Mouse (Mus musculus): Measurements from ENCODE around the gene Iqgap3. TPM values are rescaled to one million over a fixed set of nuclear protein-coding genes. Genes with fewer than 3 reads are reported as not detected.

Gene Iqgap3
- polyA plus RNA-seq, 1 experiment from 2014 or later = 32.3 TPM

DNA sequence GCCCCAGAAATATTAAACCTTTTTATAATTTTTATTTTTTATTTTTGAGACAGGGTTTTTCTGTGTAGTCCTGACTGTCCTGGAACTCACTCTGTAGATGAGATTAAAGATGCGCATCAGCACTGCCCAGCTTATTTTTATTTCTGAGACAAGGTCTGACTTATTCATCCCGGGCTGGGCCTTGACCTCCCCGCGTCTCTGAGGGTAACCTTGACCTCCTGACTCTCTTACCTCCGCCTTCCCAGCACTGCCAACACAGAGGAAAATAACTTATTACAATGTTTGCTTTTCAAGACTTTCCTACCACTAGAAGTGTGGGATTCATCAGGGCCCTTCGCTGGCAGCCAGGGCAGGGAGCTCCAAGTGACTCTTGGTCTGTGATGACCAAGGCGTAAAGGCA is 44.4 kb downstream of the Iqgap3 start:
- peaks cover 3% of the 10 kb centered on the region; the same call in 1 of the 2 replicates for H3K9me3 ChIP-seq (replicated peaks)
- H3K27ac ChIP-seq (ENCODE audit: poor library complexity, severe bottlenecking) = no peak overlapping the region; the same call in 1 of the 2 replicates
- no peak overlapping the region for H3K9ac ChIP-seq
- H3K27me3 ChIP-seq (replicated peaks) = no peaks in the 10 kb centered on the region
- no peaks in the 10 kb centered on the region for H3K36me3 ChIP-seq
- H3K4me1 ChIP-seq (replicated peaks) = peaks cover 26% of the 10 kb centered on the region
- WGBS = 82% methylated on average over 7 of the region's 7 CpGs
- ATAC-seq (ENCODE audit: insufficient number of reproducible peaks, low FRiP score) = no peak
- H3K4me2 ChIP-seq = no peak overlapping the region
- H3K4me3 ChIP-seq = no peak overlapping the region

DNA sequence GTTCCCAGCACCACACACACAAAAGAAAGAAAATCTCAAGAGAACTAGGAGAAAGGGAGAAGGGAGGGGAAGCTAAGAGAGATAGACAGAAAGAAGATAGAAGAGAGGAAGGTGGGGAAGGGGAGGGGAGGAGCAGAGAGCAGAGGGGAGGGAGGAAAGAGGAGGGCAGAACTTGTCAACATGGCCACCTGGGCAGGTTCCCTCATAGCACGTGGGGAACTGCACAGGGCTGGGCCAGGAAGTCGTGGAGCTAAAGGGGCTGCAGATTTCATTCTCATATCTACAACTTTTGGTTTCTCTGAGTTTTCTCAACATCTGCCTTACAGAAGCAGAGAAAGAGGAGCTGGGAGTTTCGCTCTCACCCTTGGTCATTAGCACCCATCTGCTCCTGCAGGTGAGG is 45.9 kb downstream of the Iqgap3 start:
- Histone ChIP-seq H3K9ac (no peak overlapping the region), H3K27ac (ENCODE audit: poor library complexity, severe bottlenecking) (no peak overlapping the region), H3K27me3 (replicated peaks) (no peaks in the 10 kb centered on the region), H3K4me2 (no peak overlapping the region), H3K4me3 (no peak overlapping the region), H3K36me3 (no peaks in the 10 kb centered on the region), H3K4me1 (replicated peaks) (peaks cover 25% of the 10 kb centered on the region), H3K9me3 (replicated peaks) (peaks cover 3% of the 10 kb centered on the region; the same call in 1 of the 2 replicates)
- WGBS = 56% methylated on average over 3 of the region's 3 CpGs
- ATAC-seq (ENCODE audit: insufficient number of reproducible peaks, low FRiP score) = no peak

GRCm38 (mm10) chr3:88128056-88128455 is 46.3 kb downstream of the Iqgap3 start:
- Histone ChIP-seq H3K4me1 (replicated peaks) (peaks cover 29% of the 10 kb centered on the region), H3K4me2 (no peak overlapping the region), H3K27ac (ENCODE audit: poor library complexity, severe bottlenecking) (no peak overlapping the region), H3K27me3 (replicated peaks) (no peaks in the 10 kb centered on the region), H3K4me3 (no peak overlapping the region), H3K9me3 (replicated peaks) (peaks cover 3% of the 10 kb centered on the region; the same call in 1 of the 2 replicates), H3K9ac (no peak overlapping the region), H3K36me3 (no peaks in the 10 kb centered on the region)
- WGBS = 63% methylated on average over 5 of the region's 5 CpGs
- ATAC-seq (ENCODE audit: insufficient number of reproducible peaks, low FRiP score) = no peak

DNA sequence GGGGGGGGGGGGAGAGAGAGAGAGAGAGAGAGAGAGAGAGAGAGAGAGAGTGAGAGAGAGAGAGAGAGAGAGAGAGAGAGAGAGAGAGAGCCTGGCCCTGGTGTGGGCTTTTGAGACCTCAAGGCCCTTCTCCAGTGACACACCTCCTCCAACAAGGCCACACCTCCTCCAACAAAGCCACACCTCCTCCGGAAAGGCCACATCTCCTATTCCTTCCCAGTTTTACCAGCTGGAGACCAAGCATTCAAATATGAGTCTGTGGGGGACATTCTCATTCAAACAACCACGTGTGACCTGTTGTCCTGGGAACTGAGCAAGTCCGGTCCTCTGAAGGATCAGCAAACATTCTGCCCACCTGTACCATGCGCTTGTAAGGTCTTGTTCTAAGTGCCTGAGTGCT is 47.2 kb downstream of the Iqgap3 start:
- H3K4me2 ChIP-seq = no peak overlapping the region
- H3K27me3 ChIP-seq (replicated peaks) = no peaks in the 10 kb centered on the region
- no peaks in the 10 kb centered on the region for H3K36me3 ChIP-seq
- 51% methylated on average over 4 of the region's 4 CpGs for WGBS
- no peak overlapping the region for H3K27ac ChIP-seq (ENCODE audit: poor library complexity, severe bottlenecking)
- no peak overlapping the region for H3K4me3 ChIP-seq
- peaks cover 35% of the 10 kb centered on the region for H3K4me1 ChIP-seq (replicated peaks)
- ATAC-seq (ENCODE audit: insufficient number of reproducible peaks, low FRiP score) = no peak
- H3K9me3 ChIP-seq (replicated peaks) = peaks cover 3% of the 10 kb centered on the region; the same call in 1 of the 2 replicates
- H3K9ac ChIP-seq = no peak overlapping the region

- no peak overlapping the region for H3K9ac ChIP-seq
- H3K4me1 ChIP-seq (replicated peaks) = peaks cover 27% of the 10 kb centered on the region
- no peak overlapping the region for H3K4me2 ChIP-seq
- no peak for ATAC-seq (ENCODE audit: insufficient number of reproducible peaks, low FRiP score)
- 88% methylated on average over 3 of the region's 3 CpGs for WGBS
- no peak overlapping the region for H3K4me3 ChIP-seq
- no peaks in the 10 kb centered on the region for H3K27me3 ChIP-seq (replicated peaks)
- no peaks in the 10 kb centered on the region for H3K36me3 ChIP-seq
- peaks cover 3% of the 10 kb centered on the region; the same call in 1 of the 2 replicates for H3K9me3 ChIP-seq (replicated peaks)
- H3K27ac ChIP-seq (ENCODE audit: poor library complexity, severe bottlenecking) = no peak overlapping the region
These were observed 49.3 kb downstream of the Iqgap3 start for GRCm38 (mm10) chr3:88131071-88131470.

- Histone ChIP-seq H3K36me3 (no peaks in the 10 kb centered on the region), H3K4me2 (no peak overlapping the region), H3K4me3 (no peak overlapping the region), H3K4me1 (replicated peaks) (peaks cover 34% of the 10 kb centered on the region), H3K27ac (ENCODE audit: poor library complexity, severe bottlenecking) (peak overlapping the region; percentile 91), H3K9me3 (replicated peaks) (0 out of 2 replicates have a peak, but pooled peaks cover 3% of the 10 kb centered on the region), H3K27me3 (replicated peaks) (no peaks in the 10 kb centered on the region), H3K9ac (no peak overlapping the region)
- WGBS = 63% methylated on average over 2 of the region's 2 CpGs
- ATAC-seq (ENCODE audit: insufficient number of reproducible peaks, low FRiP score) = no peak
These were observed 50.7 kb downstream of the Iqgap3 start for GRCm38 (mm10) chr3:88132492-88132891.

- no peaks in the 10 kb centered on the region for H3K27me3 ChIP-seq (replicated peaks)
- H3K9me3 ChIP-seq (replicated peaks) = no peaks in the 10 kb centered on the region
- no peaks in the 10 kb centered on the region for H3K36me3 ChIP-seq
- ATAC-seq (ENCODE audit: insufficient number of reproducible peaks, low FRiP score) = no peak; the same call in 1 of the 2 replicates
- peak overlapping the region; percentile 91 for H3K27ac ChIP-seq (ENCODE audit: poor library complexity, severe bottlenecking)
- H3K4me1 ChIP-seq (replicated peaks) = peaks cover 37% of the 10 kb centered on the region
- H3K4me2 ChIP-seq = peak overlapping the region; percentile 45
- H3K4me3 ChIP-seq = 0 out of 2 replicates have a peak overlapping the region, but pooled peaks have one; percentile 5
- H3K9ac ChIP-seq = peak overlapping the region; percentile 36
- WGBS = 30% methylated on average over 4 of the region's 4 CpGs
These were observed 51.5 kb downstream of the Iqgap3 start for GRCm38 (mm10) chr3:88133187-88133771.

DNA sequence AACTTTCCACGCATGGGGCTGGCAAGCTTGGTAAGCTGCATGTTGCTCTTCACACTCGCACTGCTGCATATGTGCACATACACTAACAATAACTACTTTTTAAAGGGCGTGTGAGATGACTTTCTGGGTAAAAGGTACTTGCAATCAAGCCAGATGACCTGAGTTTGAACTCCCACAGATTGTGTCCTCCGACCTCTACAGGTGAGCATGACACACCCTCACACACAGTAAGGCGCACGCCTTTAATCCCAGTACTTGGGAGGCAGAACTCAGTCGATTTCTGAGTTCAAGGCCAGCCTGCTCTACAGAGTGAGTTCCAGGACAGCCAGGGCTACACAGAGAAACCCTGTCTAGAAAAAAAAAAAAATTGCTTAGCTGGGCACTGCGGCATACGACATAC is 54.6 kb downstream of the Iqgap3 start:
- Histone ChIP-seq H3K4me1 (replicated peaks) (peaks cover 62% of the 10 kb centered on the region), H3K9ac (no peak overlapping the region), H3K9me3 (replicated peaks) (no peaks in the 10 kb centered on the region), H3K4me3 (no peak overlapping the region), H3K27me3 (replicated peaks) (no peaks in the 10 kb centered on the region), H3K27ac (ENCODE audit: poor library complexity, severe bottlenecking) (no peak overlapping the region), H3K36me3 (no peaks in the 10 kb centered on the region), H3K4me2 (no peak overlapping the region)
- WGBS = 86% methylated on average over 9 of the region's 9 CpGs
- no peak for ATAC-seq (ENCODE audit: insufficient number of reproducible peaks, low FRiP score)

GRCm38 (mm10) chr3:88136945-88137494 is 55.2 kb downstream of the Iqgap3 start:
- WGBS = 73% methylated on average over 4 of the region's 4 CpGs
- H3K9me3 ChIP-seq (replicated peaks) = no peaks in the 10 kb centered on the region
- H3K27ac ChIP-seq (ENCODE audit: poor library complexity, severe bottlenecking) = peak overlapping the region; percentile 100
- peak overlapping the region; percentile 54; the same call in 1 of the 2 replicates for H3K9ac ChIP-seq
- no peak overlapping the region for H3K4me3 ChIP-seq
- H3K4me2 ChIP-seq = peak overlapping the region; percentile 78
- peaks cover 61% of the 10 kb centered on the region for H3K4me1 ChIP-seq (replicated peaks)
- no peak for ATAC-seq (ENCODE audit: insufficient number of reproducible peaks, low FRiP score)
- no peaks in the 10 kb centered on the region for H3K27me3 ChIP-seq (replicated peaks)
- H3K36me3 ChIP-seq = no peaks in the 10 kb centered on the region

- no peaks in the 10 kb centered on the region for H3K36me3 ChIP-seq
- under 1% methylated on average over 3 of the region's 3 CpGs for WGBS
- peaks cover 53% of the 10 kb centered on the region for H3K4me1 ChIP-seq (replicated peaks)
- H3K4me3 ChIP-seq = peak overlapping the region; percentile 62
- no peaks in the 10 kb centered on the region for H3K9me3 ChIP-seq (replicated peaks)
- no peaks in the 10 kb centered on the region for H3K27me3 ChIP-seq (replicated peaks)
- peak overlapping the region; percentile 54; the same call in 1 of the 2 replicates for H3K9ac ChIP-seq
- no peak for ATAC-seq (ENCODE audit: insufficient number of reproducible peaks, low FRiP score)
- H3K27ac ChIP-seq (ENCODE audit: poor library complexity, severe bottlenecking) = peak overlapping the region; percentile 100
- H3K4me2 ChIP-seq = peak overlapping the region; percentile 78
These were observed 56.0 kb downstream of the Iqgap3 start for GRCm38 (mm10) chr3:88137821-88138220.

GRCm38 (mm10) chr3:88138336-88139242 is 56.8 kb downstream of the Iqgap3 start:
- WGBS = under 1% methylated on average over 32 of the region's 32 CpGs
- peak overlapping the region; percentile 62 for H3K4me3 ChIP-seq
- peak overlapping the region; percentile 78 for H3K4me2 ChIP-seq
- peaks cover 46% of the 10 kb centered on the region for H3K4me1 ChIP-seq (replicated peaks)
- H3K36me3 ChIP-seq = no peaks in the 10 kb centered on the region
- H3K27me3 ChIP-seq (replicated peaks) = no peaks in the 10 kb centered on the region
- peak overlapping the region; percentile 82 for H3K9ac ChIP-seq
- no peaks in the 10 kb centered on the region for H3K9me3 ChIP-seq (replicated peaks)
- H3K27ac ChIP-seq (ENCODE audit: poor library complexity, severe bottlenecking) = peak overlapping the region; percentile 100
- peak; percentile 80 for ATAC-seq (ENCODE audit: insufficient number of reproducible peaks, low FRiP score)
